Mouse (Mus musculus) ES-E14 (cell line): ENCODE measurements around the gene Unc45a. TPM values are rescaled to one million over a fixed set of nuclear protein-coding genes. Genes with fewer than 3 reads are reported as not detected.

Experiments
- DNase-seq: peaks from one replicate; pipeline ENCODE4 v3.0.0-alpha.2; 2013; ENCODE audit warnings: low read depth, low spot score
- H3K27ac ChIP-seq: 2 replicates; pipeline ENCODE4 v1.5.1; 2012; ENCODE audit warnings: low read depth, mild to moderate bottlenecking, low read length, moderate library complexity, mixed read lengths; ENCODE audit not compliant: poor library complexity, insufficient read depth, severe bottlenecking
- H3K36me3 ChIP-seq: 2 replicates; pipeline ENCODE4 v1.6.1; 2012; ENCODE audit warnings: mild to moderate bottlenecking, low read length, moderate library complexity, mixed read lengths; ENCODE audit not compliant: control insufficient read depth, poor library complexity, insufficient read depth, severe bottlenecking
- H3K4me1 ChIP-seq, 2 experiments: fragments of 150-350 bp in 1 of 2; sonication (generic) in 1 of 2; 2 replicates each; pipeline ENCODE4 v1.6.1; 2012; ENCODE audit warnings: low read length in 2 of 2, mild to moderate bottlenecking in 1 of 2, mixed read lengths in 1 of 2; ENCODE audit not compliant: control insufficient read depth in 2 of 2, insufficient read depth in 2 of 2, poor library complexity in 1 of 2
- H3K4me3 ChIP-seq, 2 experiments: fragments of 150-350 bp in 1 of 2; sonication (generic) in 1 of 2; 2 replicates each; pipeline ENCODE4 v1.5.1; 2012; ENCODE audit warnings: low read length in 2 of 2, low read depth in 1 of 2, mild to moderate bottlenecking in 1 of 2, mixed read lengths in 1 of 2; ENCODE audit not compliant: insufficient read depth in 1 of 2, poor library complexity in 1 of 2, severe bottlenecking in 1 of 2
- H3K9ac ChIP-seq: 2 replicates; pipeline ENCODE4 v1.6.1; 2012; ENCODE audit warnings: low read depth, mild to moderate bottlenecking, low read length, mixed read lengths; ENCODE audit not compliant: poor library complexity, insufficient read depth, severe bottlenecking
- H3K9me3 ChIP-seq: fragments of 150-350 bp; sonication (generic); 2 replicates; pipeline ENCODE4 v1.6.1; 2012; ENCODE audit warnings: low read depth, mild to moderate bottlenecking, low read length; ENCODE audit not compliant: control insufficient read depth, insufficient read depth
- CHD2 ChIP-seq: IDR thresholded peaks from 2 replicates; pipeline ENCODE4 v1.6.1; 2014; ENCODE audit warnings: mild to moderate bottlenecking, low read depth, low read length, inconsistent platforms
- HCFC1 ChIP-seq: IDR thresholded peaks from 2 replicates; pipeline ENCODE4 v1.6.1; 2012; ENCODE audit warnings: low read length, inconsistent platforms, borderline replicate concordance; ENCODE audit not compliant: insufficient read depth
- MAFK ChIP-seq: IDR thresholded peaks from 2 replicates; pipeline ENCODE4 v1.6.1; 2014; ENCODE audit warnings: mild to moderate bottlenecking, low read depth, low read length, inconsistent platforms; ENCODE audit not compliant: insufficient read depth
- ZC3H11A ChIP-seq: IDR thresholded peaks from 2 replicates; pipeline ENCODE4 v1.6.1; 2012; ENCODE audit warnings: low read depth, mild to moderate bottlenecking, inconsistent platforms, low read length, borderline replicate concordance
- ZNF384 ChIP-seq: IDR thresholded peaks from 2 replicates; pipeline ENCODE4 v1.6.1; 2012; ENCODE audit warnings: low read depth, low read length, inconsistent platforms
- in situ Hi-C, 2 experiments: fragments of 600-800 bp; cut with MboI; formaldehyde crosslinking; loops; one replicate each; pipeline ENCODE4 v1.15.1; 2025; ENCODE audit warnings: low sequenced_read_pairs in 2 of 2, inconsistent platforms in 1 of 2; ENCODE audit not compliant: unreplicated experiment in 2 of 2
- total RNA-seq: library from RNA; depleted of rRNA; stranded (reverse); fragments of 300-350 nt; gene quantifications from 2 replicates; pipeline ENCODE4 v1.2.3, GENCODE M21; 2012

Unc45a gene
- total RNA-seq, 1 experiment = 54.1 TPM

GRCm38 (mm10) chr7:80372166-80372565 lies 31.4 kb upstream of the Unc45a start:
- H3K27ac ChIP-seq = no peak overlapping the region
- no peak for DNase-seq
- no peak overlapping the region for H3K4me3 ChIP-seq
- in situ Hi-C loops = no loop called here
- H3K9ac ChIP-seq = no peak overlapping the region
- TF ChIP-seq ZC3H11A (no peak), HCFC1 (no peak), ZNF384 (no peak), MAFK (no peak), CHD2 (no peak)
- H3K9me3 ChIP-seq = no peaks in the 10 kb centered on the region
- peaks cover 4% of the 10 kb centered on the region; the same call in 1 of the 2 replicates for H3K36me3 ChIP-seq
- peaks cover 0 to 7% of the 10 kb centered on the region in 2 experiments; a peak in 1 of 4 replicates for H3K4me1 ChIP-seq

- peak within 1 kb of the TSS; percentile 85 to 90 for H3K4me3 ChIP-seq
- peak within 1 kb of the TSS; percentile 75 for H3K9ac ChIP-seq
- H3K36me3 ChIP-seq = peaks cover 8% of the 10 kb centered on the region; the same call in 1 of the 2 replicates
- TF ChIP-seq ZNF384 (0 out of 2 replicates have a peak, but pooled peaks have one; percentile 9), CHD2 (no peak)
- no peak within 1 kb of the TSS for H3K27ac ChIP-seq
- no peaks in the 10 kb centered on the region for H3K9me3 ChIP-seq
- no peak for DNase-seq
- peaks cover 0 to 7% of the 10 kb centered on the region in 2 experiments; a peak in 1 of 4 replicates for H3K4me1 ChIP-seq
- in situ Hi-C loops = no loop called here
These were observed 30.4 kb upstream of the Unc45a start, which contains the start of gene Man2a2 for GRCm38 (mm10) chr7:80371041-80371751. TSS of gene Man2a2 (minus strand) at chr7:80371375.

- Histone ChIP-seq H3K9ac (peak overlapping the region; percentile 75), H3K9me3 (no peaks in the 10 kb centered on the region), H3K36me3 (peaks cover 8% of the 10 kb centered on the region; the same call in 1 of the 2 replicates), H3K4me3 (peak overlapping the region; percentile 85 to 90), H3K4me1 (peaks cover 0 to 7% of the 10 kb centered on the region in 2 experiments; a peak in 1 of 4 replicates), H3K27ac (no peak overlapping the region)
- in situ Hi-C loops = no loop called here
- DNase-seq = peak; percentile 87
- no peak for TF ChIP-seq ZC3H11A
- no peak for TF ChIP-seq CHD2
- TF ChIP-seq ZNF384 = no peak
- no peak for TF ChIP-seq HCFC1
- no peak for TF ChIP-seq MAFK
These were observed 29.8 kb upstream of the Unc45a start for GRCm38 (mm10) chr7:80370649-80371040.

GRCm38 (mm10) chr7:80369967-80370431 lies 29.2 kb upstream of the Unc45a start:
- Histone ChIP-seq H3K9me3 (no peaks in the 10 kb centered on the region), H3K9ac (no peak overlapping the region), H3K4me3 (peak overlapping the region; percentile 85 to 90), H3K36me3 (peaks cover 8% of the 10 kb centered on the region; the same call in 1 of the 2 replicates), H3K4me1 (peaks cover 0 to 7% of the 10 kb centered on the region in 2 experiments; a peak in 1 of 4 replicates), H3K27ac (no peak overlapping the region)
- in situ Hi-C loops = no loop called here
- no peak for TF ChIP-seq ZNF384
- TF ChIP-seq ZC3H11A = no peak
- TF ChIP-seq MAFK = no peak
- no peak for TF ChIP-seq HCFC1
- TF ChIP-seq CHD2 = no peak
- DNase-seq = no peak

GRCm38 (mm10) chr7:80369461-80369860 lies 28.7 kb upstream of the Unc45a start:
- in situ Hi-C loops = no loop called here
- Histone ChIP-seq H3K4me1 (peaks cover 0 to 7% of the 10 kb centered on the region in 2 experiments; a peak in 1 of 4 replicates), H3K27ac (no peak overlapping the region), H3K9ac (no peak overlapping the region), H3K36me3 (peaks cover 8% of the 10 kb centered on the region; the same call in 1 of the 2 replicates), H3K9me3 (no peaks in the 10 kb centered on the region), H3K4me3 (no peak overlapping the region)
- TF ChIP-seq MAFK (no peak), HCFC1 (no peak), CHD2 (no peak), ZNF384 (no peak), ZC3H11A (no peak)
- no peak for DNase-seq
